Mouse (Mus musculus) erythroblast, adult 5-6 weeks (primary cell): ENCODE measurements around the gene Med12. TPM values are rescaled to one million over a fixed set of nuclear protein-coding genes. Genes with fewer than 3 reads are reported as not detected.

Experiments
- ATAC-seq: replicated peaks from 2 replicates; pipeline ENCODE4 v1.8.0; 2016; ENCODE audit warnings: moderate number of reproducible peaks, mild to moderate bottlenecking, moderate TSS enrichment, inconsistent platforms; ENCODE audit not compliant: poor library complexity, low FRiP score, severe bottlenecking
- total RNA-seq, 2 experiments: library from RNA; stranded (forward) in 1 of 2; stranded (reverse) in 1 of 2; fragments of 150-400 nt in 1 of 2; fragments of 200-764, 138-1000 nt in 1 of 2; gene quantifications; 2 replicates each; pipeline versions ENCODE4 v1.2.3 to v1.2.4; 2015 to 2017; ENCODE audit warnings: low replicate concordance in 2 of 2

The Med12 gene
- total RNA-seq (2015; ENCODE audit: low replicate concordance) (250 and 275 TPM in 2 replicates), total RNA-seq (2017; ENCODE audit: low replicate concordance) (140 and 157 TPM in 2 replicates)

DNA sequence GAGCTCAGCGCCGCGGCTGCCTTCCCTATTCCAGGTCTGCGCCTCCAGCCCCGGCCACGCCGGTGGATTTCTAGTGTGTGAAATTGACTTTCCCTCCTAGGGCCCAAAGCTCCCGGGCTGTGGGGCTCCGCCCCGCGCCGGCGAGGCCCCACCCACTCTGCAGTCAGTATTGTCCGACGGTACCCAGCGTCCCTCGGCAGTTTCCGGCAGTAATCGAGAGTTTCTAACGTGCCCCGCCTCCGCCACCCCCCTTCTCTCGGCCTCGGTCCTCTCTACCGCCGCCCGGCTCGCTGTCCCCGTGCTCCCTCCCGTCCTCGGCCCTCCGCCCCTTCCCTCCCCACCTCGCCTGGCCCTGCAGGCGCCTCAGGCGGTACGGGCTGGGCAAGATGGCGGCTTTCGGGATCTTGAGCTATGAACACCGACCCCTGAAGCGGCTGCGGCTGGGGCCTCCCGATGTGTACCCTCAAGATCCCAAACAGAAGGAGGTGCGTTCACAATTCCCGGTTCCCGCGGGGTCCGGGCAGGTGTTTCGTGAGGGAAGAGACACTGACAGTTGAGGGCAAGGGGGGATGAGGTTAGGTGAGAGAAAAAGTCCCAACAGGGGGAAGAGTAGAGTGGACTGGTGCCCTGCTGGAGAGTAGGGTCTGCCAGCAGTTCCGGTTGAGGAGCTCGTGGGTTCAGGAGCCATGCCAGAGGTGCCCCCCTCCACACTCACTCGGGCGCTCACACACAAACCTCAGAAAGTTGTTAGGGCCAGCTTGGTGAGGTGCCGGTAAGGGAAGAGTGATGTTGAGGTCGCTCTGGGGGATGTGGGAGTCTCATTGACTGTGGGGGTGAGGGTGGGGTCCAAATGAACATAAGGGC, at the start of gene Med12:
Gene Med12 (plus strand): TSS at position 156 of the 864 bp plus-strand sequence.
- ATAC-seq: peak; percentile 98

DNA sequence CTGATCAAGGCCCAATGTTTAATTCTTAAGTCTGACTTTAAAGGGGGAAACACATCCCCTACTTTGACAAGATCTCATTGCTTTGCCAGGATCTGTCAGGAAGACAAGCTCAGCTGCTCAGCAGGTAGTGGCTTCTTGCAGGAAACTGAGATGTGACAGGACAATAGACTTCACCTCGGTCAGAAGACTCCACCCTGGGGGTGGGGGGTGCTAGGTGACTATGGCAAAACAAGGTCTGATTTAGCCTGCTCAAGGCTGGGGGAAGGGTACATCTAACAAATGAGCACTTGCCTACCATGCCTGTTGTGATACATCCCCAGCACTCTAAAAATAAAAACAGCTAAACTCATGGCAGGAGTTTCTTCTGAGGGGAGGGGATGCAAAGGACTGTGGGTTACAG, 28.8 kb upstream of the Med12 start:
- ATAC-seq: no peak

DNA sequence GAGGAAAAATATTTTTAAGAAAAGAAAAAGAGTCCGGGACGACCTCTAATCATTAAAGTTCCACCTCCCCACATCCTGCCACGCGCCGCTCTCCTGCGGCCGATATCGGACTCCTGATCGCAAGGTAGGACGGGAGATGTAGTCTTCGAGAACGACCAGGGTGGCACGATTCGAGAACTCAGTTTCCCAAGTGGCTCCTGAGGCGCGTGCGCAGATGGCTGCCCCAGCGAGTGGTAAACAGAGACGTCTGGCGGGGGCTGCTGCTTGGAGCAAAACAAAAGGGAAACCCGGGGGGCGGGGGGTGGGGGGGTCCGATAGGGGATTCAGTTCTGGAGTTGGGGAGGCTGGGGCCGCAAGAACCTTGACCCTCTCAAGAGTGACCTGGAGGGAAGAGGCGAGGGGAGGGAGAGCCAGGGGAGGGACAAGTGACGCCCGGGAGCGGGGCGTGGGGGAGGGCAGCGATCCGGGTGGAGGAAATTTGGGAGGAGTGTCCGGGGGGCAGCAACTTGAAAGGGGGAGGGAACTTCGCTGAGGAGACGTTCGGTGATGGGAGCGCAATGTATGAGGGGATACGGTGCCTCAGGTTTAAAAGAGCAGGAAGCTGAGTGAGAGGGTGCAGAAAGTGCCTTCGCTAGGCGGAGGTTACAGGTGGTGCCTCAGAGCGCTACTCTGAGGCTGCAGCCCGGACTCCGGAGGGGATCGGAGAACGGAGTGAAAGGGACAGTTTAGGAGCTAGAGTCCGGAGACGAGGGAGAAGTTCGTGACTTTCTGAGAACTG, 19.7 kb upstream of the Med12 start, which contains the start of gene Foxo4:
Gene Foxo4 (plus strand): TSS at position 577 of the 778 bp plus-strand sequence.
- peak; percentile 95 for ATAC-seq

DNA sequence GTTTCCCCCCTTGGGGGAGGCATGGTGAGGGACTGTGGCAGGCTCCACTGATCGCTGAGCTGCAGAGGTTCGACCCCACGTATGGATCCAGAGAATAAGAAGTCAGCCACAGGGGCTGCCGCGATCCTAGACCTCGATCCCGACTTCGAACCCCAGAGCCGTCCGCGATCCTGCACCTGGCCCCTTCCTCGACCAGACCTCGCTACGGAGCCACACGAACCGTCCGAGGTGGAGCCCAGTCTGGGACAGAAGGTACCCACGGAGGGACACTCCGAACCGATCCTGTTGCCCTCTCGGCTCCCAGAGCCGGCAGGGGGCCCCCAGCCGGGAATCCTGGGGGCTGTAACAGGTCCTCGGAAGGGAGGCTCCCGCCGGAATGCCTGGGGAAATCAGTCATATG, 19.1 kb upstream of the Med12 start:
- ATAC-seq: peak; percentile 49

DNA sequence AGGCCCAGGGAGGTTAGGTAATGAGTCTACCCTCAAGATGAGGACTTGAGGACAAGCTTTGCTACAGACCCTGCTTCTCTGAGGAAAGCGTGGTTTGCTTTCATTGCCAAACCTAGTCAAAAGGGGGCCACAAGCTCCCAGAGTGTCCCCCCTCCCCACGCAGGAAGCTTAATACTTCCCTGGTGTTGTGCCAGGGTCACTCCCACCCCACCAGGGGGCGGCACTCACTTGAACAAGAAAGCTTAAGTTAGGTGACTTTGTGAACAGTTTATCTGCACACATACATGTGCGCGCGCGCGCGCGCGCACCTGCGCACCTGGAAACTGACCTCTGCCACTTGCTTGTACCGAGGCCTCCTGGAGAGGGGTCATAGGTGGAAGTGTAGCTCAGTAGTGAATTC, 17.2 kb upstream of the Med12 start:
- ATAC-seq: no peak

DNA sequence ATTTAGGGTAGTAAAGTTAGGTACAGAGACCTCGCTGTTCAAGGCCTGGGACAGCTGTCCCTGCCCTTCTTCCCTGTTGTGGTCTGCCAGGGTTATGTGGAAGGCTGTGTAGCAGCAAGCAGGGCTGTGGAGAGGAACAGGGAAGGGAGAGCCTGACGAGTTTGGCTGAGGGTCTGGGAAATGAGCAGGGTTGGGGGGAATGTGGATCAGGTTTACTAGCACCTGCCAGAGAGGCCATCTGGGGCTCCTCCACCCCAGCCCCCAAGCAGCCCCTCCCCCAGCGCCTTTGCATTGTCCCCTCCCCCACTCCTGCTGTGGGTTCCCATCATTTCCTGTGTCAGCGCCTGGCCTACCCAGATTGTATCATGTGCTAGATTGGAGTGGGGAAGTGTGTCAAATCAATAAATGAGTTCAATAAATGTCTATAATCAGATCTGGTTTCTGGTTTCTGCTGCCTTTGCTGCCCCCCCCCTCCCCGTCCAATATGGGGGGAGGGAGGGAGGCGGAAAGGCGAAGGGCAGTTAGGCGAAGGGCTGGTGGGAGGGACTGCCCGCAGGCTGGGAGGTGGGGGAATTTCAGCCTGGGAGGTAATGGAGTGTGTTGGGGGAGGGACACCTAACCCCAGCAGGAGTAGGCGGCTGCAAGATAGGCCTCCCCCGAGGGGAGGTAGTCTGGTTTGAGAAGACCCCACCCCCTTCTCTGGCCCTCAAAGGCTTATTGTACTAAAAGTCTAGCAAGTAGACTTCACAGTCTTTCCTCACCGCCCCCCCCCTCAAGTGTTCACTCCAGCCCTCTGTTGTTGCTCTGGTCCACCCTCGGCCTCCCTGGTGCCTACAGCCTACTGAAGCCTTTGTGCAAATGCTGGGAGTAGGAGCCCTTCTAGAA, 13.1 kb upstream of the Med12 start:
- ATAC-seq: no peak

DNA sequence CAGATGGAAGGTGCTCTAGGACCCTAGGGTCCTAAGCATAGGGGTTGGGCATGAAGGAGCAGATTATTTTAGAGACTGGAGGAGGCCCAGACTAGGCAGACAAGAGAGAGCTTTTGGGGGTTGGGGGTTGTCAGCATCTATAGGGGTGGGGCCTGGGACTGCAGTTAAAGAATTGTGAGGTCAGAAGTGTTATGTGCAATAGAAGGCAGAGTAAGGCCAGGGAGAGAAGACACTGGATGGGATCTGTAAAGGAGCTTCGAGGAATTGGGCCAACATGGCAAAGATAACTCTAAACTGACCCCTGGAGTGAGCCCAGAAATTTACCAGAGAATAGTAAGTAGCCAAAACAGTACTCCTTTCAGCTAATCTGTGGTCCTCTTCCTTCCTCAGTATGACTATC, 9.9 kb upstream of the Med12 start, which contains the start of gene Gm614:
Gene Gm614 (minus strand): TSS at position 101 of the 400 bp plus-strand sequence.
- no peak for ATAC-seq

DNA sequence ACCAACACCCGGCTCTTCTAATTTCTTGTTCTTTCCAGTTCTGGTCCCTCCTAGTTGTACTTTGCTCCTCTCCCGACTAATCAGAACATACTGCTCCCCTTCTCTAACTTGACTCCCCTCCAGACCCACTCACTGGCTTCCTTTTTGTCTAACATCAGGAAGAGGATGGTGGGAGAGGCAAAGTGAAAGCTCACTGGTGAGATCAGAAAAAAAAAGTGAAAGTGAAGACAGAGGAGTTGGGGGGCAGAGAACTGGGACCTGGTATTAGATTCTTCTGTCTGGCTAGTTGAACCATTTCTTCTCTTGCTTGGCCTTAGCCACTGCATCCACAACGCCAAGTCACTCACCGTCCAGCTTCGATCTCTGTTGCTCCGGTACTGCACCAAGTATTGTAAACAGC, 7.2 kb upstream of the Med12 start:
- no peak for ATAC-seq

DNA sequence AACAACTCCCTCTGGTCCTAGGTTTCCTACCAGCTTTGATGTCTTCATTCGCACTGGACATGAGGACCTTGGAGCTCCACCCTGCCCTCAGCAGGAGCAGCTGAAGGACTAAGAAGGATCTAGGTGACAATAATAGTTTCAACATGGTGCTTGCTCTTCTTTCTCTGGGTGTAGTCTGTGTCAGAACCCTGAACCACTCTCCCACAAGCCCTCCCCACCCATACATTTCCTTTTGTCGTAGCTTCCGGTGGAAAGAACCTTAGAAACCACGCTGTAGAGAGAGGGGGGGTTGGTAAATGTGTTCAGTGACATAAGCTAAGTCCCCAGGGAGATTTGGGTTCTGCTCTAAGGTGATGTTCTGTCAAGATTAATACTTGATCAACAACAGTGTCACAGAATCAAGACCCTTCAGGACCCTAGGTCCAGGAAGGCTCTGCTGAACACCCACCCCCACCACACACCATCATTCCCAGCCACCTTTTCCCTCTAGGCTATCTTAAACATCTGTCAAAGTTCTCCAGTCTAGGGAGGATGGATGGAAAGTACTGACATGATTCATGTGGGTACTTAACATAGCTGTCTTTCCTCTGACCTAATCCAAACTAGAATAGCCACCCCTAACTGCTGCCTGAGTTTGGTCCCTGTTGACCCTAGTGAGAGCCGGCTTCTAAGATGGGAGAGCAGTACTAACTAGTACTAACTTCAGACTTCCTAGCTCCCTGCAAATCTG, 5.6 kb upstream of the Med12 start, which contains the start of gene Il2rg:
Gene Il2rg (minus strand): TSS at position 231 of the 730 bp plus-strand sequence.
- ATAC-seq: no peak

DNA sequence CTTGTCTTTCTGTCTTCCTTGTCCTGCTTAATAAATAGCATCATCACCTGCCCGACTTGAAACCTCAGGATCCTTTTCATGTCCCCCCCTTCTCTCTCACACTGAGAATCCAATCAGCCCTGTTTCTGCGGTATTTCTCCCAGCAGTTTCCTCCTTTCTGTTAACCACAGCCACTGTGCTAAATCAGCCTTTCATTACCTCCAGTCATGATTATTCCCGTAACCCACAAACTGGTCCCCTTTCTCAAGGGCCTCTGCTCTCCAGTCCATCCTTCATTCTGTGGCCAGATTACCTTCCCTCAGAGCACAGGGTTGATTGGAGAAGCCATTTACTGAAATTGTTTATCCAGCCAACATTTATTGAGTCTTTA, 5.1 kb upstream of the Med12 start, which contains the start of gene Gm20489:
Gene Gm20489 (minus strand): TSS at position 269 of the 370 bp plus-strand sequence.
- no peak for ATAC-seq

DNA sequence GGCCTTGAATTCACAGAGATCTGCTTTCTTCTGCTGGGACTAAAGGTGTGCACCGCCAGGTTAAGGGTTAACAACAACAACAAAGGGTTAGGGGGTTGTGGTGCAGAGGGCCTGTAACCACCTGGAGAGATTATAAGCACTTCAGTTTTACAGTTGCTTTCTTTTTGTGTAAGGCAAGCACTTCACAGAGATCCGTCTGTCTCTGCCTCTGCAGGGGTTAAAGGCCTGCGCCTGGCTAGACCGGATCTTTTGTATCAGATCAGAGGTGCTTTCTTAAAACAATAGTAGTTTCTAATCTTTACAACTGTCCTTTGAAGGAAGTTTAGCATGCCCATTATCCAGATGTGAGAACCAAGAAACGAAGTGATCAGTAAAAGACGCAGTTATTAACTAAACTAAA, 420 bp upstream of the Med12 start:
- ATAC-seq: 0 out of 2 replicates have a peak, but pooled peaks have one; percentile 7

DNA sequence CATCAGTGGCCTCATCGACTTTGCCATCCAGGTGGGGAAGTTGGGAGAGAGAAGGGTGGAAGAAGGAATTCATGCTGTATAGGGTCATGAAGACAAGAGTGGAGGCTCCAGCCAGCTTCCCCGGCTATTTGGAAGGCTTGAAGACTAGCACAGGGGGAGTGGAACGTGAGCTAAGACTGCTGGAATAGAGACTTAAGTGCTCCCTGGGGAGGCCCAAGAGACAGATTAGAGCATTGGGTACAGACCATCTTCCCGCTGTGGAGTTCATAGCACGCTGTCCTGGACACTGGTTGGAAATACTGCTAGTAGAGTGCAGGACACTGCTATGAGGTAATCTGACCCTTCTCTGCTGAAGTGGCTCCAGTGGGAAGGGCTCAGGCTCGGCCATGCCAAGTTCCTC, 9.0 kb downstream of the Med12 start:
- no peak for ATAC-seq

DNA sequence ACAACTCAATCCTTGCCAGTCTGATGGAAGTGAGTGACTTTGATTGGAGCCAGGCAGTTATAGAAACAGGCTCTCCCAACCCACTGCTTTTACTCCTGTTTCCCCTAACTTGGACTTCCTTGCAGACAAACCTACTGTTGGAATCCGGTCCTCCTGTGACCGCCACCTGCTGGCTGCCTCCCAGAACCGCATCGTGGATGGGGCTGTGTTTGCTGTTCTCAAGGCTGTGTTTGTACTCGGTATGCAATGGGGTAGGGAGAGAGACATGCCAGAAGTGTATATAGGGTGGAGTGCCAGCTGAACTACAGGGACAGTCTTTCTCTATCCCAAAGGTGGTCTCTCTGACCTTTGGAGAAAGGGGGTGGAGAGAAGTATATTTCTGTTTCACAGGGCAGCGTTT, 11.7 kb downstream of the Med12 start:
- ATAC-seq: peak; percentile 58

DNA sequence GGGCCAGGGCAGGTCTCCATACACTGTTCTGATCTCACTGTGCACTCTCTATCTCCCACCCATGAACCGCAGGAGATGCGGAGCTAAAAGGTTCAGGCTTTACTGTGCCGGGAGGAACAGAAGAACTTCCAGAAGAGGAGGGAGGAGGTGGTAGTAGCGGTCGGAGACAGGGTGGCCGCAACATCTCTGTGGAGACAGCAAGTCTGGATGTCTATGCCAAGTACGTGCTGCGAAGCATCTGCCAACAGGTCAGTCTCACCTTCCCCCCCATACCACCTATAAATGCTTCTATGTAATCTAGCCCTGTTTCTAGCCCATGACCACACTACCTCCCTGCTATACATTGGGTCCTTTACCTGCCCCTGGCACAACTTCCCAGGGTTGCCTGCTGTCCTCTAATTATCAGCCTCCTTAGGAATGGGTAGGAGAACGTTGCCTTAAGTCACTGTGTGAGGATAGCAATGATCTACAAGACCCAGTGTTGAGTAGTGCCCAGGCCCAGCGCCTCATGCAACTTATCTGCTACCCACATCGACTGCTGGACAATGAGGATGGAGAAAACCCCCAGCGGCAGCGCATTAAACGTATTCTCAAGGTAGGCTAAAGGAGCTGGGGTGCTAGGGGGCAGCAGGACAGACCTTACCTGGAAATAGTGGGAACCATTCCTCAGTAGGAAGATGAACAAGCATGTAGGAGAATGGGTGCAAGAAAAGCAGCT, 12.3 kb downstream of the Med12 start:
- ATAC-seq: no peak

DNA sequence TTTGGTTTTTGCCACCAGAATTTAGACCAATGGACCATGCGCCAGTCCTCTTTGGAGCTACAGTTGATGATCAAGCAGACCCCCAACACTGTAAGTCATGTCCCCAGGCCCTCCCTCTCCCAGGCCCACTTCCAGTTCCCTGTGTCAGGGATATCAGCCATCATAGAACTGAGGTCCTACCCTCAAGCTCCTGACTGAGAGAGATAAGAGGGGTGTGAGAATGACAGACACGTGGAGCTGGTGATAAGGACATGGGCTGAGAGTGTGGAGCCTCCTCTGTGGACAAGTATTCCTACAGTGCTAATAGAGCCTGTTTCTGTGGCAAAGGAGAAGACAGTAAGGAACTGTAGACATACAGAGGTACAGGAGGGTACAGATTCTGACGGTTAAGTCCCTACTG, 13.7 kb downstream of the Med12 start:
- peak; percentile 84 for ATAC-seq

DNA sequence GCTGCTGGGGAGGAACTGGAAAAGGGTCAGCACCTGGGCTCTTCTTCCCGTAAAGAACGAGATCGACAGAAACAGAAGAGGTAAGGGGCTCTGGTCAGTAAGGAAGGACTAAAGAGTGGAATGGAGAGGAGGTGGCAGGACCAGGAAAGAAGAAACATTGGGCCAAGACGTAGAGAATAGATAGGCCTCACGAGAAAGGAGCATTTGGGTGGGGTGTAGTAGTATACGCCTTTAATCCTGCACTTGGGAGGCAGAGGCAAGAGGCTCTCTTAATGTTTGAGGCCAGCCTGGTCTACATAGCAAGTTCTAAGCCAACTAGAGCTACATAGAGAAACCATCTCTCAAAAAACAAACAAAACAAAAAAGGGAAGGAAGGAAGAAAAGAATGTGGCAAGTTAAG, 14.6 kb downstream of the Med12 start:
- ATAC-seq: 0 out of 2 replicates have a peak, but pooled peaks have one; percentile 32

DNA sequence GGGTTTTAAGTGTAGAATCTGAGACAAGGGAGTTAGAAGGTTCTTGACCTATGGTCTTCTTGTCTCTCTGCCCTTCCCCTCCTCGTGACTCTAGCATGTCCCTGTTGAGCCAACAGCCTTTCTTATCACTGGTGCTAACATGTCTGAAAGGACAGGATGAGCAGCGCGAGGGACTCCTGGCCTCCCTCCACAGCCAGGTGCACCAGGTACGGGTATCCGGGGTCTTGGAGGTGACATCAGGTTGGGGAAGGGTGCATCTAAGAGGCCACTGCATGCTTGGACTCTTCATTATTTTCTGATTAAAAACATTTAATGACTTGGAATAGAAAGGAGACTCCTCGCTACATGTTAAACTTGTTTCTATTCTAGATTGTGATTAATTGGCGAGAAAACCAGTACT, 15.2 kb downstream of the Med12 start:
- ATAC-seq: no peak

DNA sequence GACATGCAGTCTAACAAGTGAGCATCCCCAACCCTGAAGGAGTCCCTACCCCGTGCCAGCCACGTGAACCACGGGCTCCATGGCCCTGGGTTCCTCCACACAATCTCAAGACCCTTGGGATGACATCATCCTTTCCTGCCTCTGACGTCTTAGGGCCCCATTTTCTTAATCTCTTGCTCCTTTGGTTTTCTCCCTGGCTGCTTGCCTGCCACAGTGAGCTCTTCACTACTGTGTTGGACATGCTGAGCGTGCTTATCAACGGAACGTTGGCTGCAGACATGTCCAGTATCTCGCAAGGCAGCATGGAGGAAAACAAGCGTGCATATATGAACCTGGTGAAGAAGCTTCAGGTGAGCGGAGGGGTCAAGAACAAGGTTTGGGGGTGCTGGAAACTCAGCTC, 16.3 kb downstream of the Med12 start:
- peak; percentile 71 for ATAC-seq
